Mouse (Mus musculus): ENCODE measurements around the gene Abca8b.
A peak's percentile ranks its signal among the peaks of the same experiment; 100 is the strongest.
"Not testable (repeated sequence)": the region's sequence is repeated elsewhere in the genome, so short reads cannot be mapped to it uniquely, and the experiment has no call there.

Abca8b gene

DNA sequence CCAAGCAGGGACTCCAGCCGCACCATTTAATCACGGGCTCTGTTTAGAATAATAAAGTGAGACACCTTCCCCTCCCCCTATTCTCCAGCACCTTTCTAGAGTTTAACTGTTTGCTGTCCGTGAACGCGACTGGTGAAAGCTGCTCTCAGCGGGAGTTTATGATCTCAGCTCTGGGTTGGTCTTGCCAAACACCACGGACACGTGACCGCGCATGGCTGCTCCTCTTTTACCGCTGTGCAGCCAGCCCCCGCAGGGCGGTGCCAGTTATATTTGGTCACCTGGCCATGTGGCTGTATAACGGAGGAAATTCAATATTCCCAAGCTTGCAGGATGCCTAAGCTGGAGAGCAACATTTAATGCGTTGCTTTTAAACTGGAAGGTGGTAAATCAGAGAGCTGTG, at the start of gene Abca8b:
TSS of gene Abca8b (minus strand) at position 222 of the 400 bp plus-strand sequence.
- DNase-seq (ENCODE audit: low spot score) = peak; percentile 76

DNA sequence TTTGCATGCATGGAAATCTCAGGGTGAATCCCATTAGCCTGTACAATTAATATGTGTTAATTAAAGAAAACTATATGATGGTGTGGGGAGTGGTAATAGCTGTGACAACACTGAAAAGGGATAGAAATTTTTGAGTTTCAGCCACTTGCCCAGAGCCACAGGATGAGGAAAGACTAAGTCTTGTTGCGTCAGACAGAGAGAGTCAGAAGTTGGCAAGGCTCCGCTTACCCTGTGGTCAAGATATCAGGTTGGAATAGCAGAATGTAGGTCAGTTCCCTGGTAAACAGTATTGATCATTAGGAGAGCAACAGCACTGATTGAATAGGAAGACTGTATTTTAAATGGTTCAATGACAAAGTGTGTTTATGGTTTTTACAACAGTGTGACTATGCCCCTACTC, 42.1 kb upstream of the Abca8b start:
- no peak for DNase-seq (ENCODE audit: low spot score)

DNA sequence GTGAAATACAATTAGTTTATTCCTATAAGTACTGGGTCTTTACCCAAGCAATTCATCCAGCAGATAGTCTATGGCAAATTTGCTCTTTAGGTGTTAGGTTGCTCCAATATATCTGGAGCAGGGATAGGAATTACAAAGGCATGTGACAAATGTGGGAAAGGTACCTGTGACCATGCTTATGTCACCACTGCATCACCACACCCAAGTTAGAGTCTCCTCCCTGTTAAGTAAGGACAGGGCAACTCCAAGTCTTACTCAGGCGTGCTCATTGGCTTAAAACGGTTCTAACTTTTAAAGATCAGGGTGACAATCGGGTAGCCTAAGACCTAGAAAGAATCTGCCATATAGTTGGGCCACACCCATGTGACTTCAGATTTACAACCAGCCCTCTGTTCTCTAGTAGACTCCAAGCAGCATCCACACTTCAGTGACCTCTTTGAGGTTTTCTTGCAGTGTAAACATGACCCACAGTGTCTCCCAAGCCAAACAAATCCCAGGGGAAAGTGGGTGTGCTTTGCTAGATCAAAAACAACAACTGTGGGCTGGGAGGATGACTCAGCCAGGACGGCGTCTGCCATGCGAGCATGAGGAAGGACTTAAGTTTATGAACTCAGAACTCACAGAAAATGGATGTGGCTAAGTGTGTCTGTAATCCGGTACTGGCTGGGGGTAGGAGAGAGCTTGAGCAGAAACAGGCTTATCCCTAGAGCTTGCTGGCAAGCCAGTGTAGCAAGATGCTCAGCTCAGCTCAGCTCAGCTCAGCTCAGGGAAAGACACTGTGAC, 33.5 kb upstream of the Abca8b start:
- DNase-seq (ENCODE audit: low spot score) = no peak

DNA sequence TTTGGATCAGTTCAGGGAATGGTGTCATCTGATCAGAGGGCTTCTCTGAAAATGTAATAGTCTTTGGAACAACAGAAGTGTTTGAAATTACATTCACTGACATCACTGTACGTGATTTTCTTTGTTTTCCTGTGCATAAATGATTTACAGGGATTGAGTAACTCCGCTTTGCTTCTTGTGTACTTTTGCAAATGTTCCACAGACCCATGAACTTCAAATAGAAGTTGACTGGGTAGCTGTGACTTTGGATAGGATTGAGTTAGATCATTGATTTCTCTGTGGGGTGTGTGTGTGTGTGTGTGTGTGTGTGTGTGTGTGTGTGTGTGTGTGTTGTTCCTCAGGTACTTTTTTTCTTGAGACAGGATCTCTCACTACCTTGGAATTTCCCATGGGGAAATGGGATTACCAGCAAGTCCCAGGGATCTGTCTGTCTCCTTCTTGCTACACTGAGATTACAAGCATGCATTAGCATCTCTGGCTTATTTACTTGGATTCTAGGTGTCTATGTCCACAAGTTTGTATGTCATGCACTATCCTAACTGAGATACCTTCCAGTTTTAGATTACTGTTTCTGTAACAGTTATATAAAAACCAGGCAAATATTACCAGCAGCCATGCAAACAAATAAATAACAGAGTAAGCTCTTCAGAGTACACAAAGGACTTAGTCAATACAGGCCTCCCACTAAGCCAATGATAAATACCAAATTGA, 15.3 kb upstream of the Abca8b start:
- no peak for DNase-seq (ENCODE audit: low spot score)

DNA sequence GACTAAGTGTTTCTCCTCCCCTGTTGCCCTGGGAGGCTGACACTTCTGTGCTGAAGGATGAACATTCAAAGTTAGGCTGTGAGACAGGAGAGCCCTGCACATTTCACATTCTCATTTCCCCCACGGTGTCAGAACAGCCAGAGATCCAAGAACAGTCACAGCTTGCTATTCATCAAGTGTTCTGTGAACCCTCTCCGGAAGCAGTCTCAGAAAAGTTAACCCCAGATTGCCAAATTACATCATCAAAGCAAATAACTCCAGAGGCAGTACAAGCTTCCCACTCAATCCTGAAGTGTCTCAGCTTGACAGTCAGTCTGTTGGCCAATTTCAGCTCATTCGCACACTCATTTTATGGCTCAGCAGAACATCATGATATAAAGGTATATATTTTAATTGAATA, 632 bp downstream of the Abca8b start:
- peak; percentile 32 for DNase-seq (ENCODE audit: low spot score)

DNA sequence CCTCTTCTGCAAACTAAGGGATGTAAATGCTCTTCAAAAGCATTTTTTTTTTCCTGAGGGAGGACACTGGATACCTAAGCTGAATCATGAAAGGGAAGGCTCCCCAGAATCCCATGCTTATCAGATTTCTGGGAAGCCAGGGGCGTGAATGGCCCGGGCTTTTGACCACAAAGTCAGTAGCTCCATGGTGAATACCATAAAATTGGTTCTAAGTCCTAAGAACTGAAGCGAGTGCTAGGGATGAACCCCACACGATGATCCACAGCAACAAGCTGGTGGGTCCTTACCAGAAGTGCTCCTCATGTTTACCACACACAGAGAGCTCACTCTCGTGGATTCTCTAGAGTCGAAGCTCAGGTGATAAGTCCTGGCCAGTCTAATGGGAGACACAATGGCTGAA, 1.6 kb downstream of the Abca8b start:
- no peak for DNase-seq (ENCODE audit: low spot score)

DNA sequence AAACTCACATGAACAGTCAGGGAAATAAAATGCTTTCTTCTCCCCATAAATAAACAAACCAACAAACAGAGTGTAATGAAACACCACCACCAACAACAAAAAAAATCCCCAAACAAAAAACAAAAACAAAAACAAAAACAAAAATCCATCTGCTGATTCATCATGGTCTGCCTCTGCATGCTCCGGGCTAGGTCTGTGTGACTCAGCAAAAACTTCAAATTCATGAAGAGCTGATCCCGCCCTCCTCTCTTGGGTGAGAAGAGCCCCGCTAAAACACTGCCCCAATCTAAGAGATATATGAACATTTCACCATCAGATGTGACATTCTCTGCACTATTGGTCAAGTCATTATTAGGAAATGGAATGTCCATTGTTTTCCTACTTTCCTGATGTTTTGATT, 4.4 kb downstream of the Abca8b start:
- DNase-seq (ENCODE audit: low spot score) = no peak

DNA sequence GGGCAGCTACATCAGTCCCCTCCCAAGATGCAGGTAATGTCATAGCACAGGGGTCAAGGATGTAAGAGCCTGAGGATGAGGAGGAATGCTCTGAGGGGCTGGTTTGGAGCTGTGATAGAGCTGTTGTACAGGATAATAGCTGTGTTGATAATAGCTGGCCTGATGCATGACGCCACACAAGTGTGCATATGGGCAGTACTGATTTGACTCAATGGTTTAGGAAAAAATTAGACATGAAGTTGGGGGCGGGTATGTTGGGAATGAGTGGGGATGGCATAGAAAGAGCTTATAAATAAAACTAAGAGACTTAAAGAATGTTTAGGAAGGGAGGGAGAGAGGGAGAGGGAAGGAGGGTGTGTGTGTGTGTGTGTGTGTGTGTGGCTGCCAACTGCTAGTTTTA, 5.4 kb downstream of the Abca8b start:
- no peak for DNase-seq (ENCODE audit: low spot score)

DNA sequence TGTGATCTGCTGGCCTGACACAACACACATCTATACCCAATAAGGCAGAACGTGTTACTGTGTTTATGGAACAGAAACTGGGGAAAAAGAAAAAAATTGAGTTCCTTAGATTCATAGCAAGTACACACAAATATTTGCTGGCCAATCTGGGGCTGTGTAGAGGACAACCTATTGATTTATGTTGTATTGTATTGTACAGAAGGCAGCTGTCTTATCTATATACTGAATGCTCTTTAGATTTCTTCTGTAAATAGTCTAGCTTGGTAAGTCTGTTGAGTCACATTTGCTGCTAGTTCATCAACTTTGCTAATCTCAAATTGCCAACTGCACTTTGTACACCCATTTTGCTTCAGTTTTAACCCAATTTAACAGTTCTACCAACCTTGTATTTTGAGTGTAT, 7.5 kb downstream of the Abca8b start:
- no peak for DNase-seq (ENCODE audit: low spot score)

DNA sequence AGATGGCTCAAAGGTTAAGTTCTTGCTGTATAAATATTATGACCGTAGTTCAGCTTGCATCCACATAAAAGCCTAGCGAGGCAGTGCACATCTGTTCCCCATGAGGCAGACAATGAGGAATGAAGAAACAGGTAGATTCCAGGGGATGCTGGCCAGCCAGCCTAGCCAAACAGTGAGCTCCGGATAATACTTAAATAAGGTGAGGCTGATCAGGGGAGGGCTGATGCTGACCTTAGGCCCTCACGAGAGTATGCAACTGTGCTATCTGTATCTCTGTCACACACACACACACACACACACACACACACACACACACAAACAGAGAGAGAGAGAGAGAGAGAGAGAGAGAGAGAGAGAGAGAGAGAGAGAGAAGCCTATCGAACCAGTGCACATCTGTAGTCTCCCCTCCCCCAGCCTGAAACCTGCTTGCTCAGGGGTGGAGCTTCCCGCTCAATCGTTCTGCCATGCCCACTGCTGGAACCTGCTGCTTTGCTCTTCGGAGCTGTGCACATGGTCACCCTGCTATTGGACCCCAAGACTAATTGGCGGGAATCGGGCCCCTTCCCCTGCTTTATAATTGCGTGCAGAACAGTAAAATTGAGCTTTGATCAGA, 8.1 kb downstream of the Abca8b start:
- not testable (repeated sequence) for DNase-seq (ENCODE audit: low spot score)

DNA sequence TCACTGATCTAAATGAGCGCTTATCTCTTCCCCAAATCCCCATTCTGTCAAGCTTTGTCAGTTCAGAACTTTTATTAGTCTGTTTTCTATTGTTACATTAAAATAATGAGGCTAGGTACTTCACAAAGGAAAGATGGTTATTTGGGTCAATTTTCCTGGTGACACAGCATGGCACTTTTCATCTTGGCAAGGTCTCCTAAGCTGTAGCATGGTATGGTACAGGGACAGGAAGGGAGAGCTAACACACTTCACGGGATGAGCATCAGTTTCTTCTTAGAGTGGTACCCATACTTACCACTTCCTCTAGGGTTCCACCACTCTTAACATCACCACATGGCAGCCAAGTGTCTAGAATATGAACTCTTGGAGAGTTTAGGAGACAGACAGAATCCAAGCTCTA, 13.8 kb downstream of the Abca8b start:
- DNase-seq (ENCODE audit: low spot score) = no peak

DNA sequence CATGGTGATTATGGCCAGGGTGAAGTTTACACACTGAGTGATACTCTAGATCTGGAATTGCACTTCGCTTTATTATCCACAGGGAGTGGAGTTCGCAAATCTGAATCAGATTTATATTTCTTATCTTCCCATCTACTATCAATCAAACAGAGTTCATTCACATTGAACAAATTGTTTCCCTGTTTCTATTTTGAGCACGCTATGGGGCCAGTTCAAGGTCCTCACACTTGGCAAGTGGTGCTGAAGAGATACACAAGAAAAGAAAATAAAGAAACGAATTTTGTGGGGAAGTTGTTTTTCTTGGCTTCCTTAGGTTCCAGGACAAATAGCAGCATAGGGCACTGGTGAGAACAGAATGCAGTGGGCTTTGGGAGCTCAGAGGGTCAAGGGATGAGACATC, 25.1 kb downstream of the Abca8b start:
- no peak for DNase-seq (ENCODE audit: low spot score)

DNA sequence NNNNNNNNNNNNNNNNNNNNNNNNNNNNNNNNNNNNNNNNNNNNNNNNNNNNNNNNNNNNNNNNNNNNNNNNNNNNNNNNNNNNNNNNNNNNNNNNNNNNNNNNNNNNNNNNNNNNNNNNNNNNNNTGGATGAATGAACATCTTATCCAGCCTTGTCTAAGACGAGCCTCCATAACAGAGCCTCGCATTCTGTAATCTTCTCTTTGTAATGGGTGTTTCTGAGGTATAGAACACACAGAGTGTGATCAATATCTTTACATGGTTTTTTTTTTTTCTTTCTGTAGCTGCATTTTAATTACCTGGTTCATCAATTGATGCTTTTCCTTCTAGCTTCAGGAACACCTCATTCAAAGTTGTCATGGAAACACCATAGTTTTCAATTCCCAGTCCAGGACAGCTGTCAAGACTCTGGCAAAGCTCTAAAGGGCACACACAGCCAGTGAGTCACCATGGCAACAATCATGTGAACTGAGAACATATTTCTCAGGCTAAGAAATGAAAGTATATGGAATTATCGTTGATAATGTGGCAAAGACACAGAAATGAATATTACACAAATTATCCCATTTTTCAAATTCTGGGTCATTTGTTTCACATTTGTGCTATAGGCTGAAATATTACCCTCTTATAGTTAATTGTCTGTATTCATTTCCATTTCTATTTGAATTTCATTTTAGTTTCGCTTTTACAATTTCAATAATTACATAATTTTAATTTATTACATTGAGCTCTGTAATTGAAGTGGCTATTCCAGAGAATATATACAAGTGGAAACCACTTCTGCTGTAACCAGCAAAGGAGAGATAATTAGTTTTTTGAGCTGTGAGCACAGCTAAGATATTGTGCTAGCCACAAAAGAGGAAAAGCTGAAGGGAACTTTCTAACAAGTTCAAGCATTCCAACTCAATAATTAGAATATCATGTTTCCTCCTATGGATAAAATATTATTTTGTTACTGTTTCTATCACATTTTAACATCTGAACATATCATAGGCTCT, 33.9 kb downstream of the Abca8b start:
- DNase-seq (ENCODE audit: low spot score) = peak; percentile 8

DNA sequence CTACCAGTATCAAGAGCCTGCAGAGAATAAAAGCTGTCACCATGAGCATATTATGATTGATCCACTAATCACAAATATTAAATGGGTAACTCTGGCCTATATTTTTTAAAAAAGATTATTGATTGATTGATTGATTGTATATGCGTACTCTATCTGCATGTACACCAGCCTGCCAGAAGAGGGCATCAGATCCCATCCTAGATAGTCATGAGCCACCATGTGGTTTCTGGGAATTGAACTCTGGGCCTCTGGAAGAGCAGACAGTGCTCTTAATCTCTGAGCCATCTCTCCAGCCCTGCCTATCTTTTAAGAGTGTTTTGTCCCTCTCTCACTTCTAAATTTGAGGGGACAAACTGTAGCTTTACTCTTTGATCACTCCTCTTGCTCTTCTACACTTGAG, 40.5 kb downstream of the Abca8b start:
- DNase-seq (ENCODE audit: low spot score) = no peak

DNA sequence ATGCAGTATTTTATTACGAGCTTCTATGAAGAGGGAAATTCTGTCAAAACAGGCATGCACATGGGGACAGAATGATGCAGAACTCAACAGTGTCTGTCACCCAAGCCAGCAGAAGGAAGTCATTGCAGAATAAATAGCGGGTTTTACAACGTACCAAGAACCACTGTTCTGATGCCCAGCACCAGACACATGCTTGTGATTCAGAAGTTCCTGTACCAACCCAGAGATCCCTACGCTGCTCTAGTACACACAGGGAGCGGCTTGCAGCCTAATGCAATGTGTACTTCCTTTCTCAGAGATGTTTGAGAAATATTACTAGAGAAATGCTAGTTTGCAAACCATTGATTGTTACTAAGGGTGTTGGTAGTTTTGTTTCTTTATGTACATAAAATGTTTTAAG, 58.7 kb downstream of the Abca8b start:
- no peak for DNase-seq (ENCODE audit: low spot score)

DNA sequence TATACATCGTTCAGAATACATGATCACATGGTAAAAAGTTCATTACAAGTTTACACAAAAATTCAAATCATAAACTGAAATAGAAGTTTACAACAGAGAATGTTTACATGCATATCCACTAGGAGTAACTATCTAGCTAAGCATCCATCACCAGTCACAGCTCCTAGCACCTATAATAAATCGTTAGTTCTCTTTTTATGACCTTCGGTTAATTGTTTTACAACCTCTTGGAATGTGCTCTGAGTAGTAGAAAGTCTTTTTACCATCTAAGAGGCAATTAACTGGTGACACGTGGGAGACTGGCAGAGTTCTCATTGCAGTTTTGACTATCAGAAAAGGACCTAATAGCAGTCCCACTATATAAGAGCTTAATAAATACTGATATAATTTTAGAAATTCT, 62.4 kb downstream of the Abca8b start:
- DNase-seq (ENCODE audit: low spot score) = not testable (repeated sequence)

DNA sequence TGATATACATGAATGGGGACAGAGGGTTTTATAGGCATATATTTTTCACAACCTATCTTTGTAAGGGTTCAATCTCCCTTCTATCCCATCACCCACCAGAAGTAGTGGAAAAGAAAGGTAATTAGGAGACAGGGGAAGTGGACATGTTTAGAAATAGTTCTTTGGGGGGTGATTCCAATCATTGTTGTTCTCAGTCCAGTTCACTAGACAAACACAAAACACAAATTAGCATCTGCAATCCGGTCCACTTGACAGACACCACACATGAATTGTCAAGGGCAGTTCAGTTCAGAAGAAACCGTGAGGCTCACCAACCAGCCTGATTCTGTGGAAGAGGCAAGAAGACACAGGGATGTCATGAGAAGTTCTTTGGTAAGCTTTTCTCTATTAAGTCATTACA, 67.2 kb downstream of the Abca8b start:
- peak; percentile 83 for DNase-seq (ENCODE audit: low spot score)

DNA sequence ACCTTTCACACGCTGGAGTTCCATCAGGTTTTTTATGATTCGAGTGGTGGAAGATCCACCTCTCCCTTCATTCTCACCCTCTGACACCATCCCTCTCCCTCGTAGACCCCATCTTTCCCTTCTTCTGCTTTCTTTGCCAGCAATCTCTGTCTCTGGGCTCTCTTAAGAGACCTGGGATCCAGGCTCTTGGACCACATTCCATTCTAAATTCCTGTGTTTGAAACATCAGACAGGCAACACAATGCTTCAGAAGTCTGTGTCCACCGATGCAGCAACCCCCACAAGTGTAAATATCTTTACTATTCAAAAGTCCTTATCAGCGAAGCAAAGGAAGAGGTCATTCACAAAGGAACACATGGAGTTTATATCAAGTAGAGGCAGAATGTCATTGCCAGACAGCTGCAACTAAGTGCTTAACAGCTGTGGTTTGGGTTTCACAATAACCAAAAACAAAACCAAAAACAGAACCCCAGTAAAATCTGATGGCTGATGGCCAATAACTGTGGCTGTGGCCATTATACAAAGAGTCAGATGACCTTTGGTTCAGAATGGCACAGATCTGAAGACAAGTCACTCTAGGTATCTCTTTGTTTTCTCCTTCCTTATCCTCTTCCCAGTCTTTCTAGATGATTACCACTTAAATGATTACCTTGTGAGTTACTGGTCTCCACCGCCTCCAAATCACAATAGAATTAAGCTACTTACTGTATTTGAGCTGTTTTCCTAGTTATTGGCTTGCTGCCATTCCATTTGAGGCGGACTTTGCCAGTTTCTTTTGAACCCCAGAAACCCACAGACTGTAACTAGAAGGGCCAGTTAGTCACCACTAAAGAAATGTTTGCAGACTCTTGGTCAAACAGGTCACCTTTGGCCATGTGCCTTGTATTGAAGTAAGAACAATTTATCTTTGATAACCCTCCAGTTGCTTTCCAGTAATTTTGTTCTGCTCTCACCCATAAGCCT, 68.6 kb downstream of the Abca8b start:
- no peak for DNase-seq (ENCODE audit: low spot score)

DNA sequence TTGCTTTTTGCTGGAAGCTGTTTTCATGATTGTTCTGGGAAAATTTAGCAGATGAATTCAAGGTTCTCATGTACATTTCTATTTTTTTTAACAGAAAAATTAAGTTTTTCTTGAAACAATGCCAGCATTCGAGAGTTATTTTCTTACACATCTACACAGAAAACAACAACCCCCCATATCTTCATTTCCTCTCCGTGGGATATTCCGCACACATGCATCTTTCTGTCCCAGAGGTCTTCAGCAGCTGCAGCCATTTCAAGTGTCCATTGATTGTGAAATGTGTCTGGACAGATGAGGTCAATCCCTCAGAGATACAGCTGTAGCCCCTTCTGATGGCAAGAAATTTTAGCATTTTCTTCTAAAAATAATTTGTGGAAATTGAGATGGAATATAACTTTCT, 73.4 kb downstream of the Abca8b start:
- DNase-seq (ENCODE audit: low spot score) = no peak

DNA sequence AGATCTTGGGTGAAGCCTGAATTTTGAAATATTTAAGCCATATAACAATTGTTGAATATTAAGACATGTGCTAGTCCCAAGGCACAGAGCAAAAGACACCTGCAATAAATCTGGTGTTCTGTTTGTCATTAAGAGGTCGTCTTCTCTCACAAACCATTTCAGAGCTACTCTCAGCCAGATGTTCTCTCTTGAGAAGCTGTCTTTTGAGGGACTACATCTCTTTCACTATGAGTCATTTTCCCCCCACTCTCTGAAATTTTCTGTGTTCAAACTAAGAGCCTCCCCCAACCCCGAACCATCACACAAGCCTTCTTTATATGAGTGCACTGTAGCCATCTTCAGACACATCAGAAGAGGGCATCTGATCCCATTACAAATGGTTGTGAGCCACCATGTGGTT, 76.2 kb downstream of the Abca8b start:
- DNase-seq (ENCODE audit: low spot score) = no peak

DNA sequence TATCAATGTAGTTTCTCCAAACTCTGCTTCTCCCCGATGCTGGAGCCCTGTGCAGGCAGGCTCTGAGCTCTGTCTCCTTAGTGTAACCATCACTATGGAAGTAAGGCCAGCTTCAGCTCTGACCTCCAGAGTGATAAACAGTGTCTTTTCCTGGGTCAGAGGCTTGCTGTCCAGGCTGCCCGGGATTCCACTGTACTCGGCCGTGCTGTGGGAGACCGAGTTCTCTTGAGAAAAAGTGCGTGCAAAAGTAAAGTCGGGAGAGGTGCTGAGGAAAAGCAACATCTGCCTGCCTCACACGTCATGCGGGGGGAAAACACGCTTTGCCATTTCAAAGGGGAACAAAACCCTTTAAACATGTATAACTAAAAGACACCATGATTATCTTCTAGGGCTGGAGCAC, 79.0 kb downstream of the Abca8b start:
- no peak for DNase-seq (ENCODE audit: low spot score)

All from retina, embryonic 14.5 days (tissue).